Mouse (Mus musculus) testis, adult 2 months (tissue): ENCODE measurements around the gene Rnps1. TPM values are rescaled to one million over a fixed set of nuclear protein-coding genes. Genes with fewer than 3 reads are reported as not detected.

Source experiments
- H3K27ac ChIP-seq: fragments of 200-500 bp; 2 replicates; pipeline ENCODE4 v1.5.1; 2012; ENCODE audit warnings: low read depth, low read length; ENCODE audit not compliant: control insufficient read depth, insufficient read depth
- H3K27me3 ChIP-seq: fragments of 200-500 bp; 2 replicates; pipeline ENCODE4 v1.6.1; 2012; ENCODE audit warnings: mild to moderate bottlenecking, low read length, moderate library complexity; ENCODE audit not compliant: control insufficient read depth, insufficient read depth
- H3K36me3 ChIP-seq: fragments of 200-500 bp; 2 replicates; pipeline ENCODE4 v1.6.1; 2012; ENCODE audit warnings: mild to moderate bottlenecking, low read length; ENCODE audit not compliant: control insufficient read depth, insufficient read depth
- H3K4me1 ChIP-seq: fragments of 200-500 bp; 2 replicates; pipeline ENCODE4 v1.6.1; 2012; ENCODE audit warnings: low read length; ENCODE audit not compliant: control insufficient read depth, insufficient read depth
- H3K4me3 ChIP-seq: fragments of 200-500 bp; 2 replicates; pipeline ENCODE4 v1.5.1; 2012; ENCODE audit warnings: low read depth, mild to moderate bottlenecking, low read length, moderate library complexity, mixed read lengths; ENCODE audit not compliant: control insufficient read depth
- CTCF ChIP-seq: fragments of 200-500 bp; IDR thresholded peaks from 2 replicates; pipeline ENCODE4 v1.5.1; 2012; ENCODE audit warnings: low read depth, mild to moderate bottlenecking, inconsistent platforms, low read length, moderate library complexity; ENCODE audit not compliant: control insufficient read depth, insufficient read depth, insufficient replicate concordance
- POLR2A ChIP-seq: fragments of 200-500 bp; IDR thresholded peaks from 2 replicates; pipeline ENCODE4 v1.6.1; 2012; ENCODE audit warnings: low read depth, mild to moderate bottlenecking, inconsistent platforms, low read length, moderate library complexity; ENCODE audit not compliant: control insufficient read depth
- polyA plus RNA-seq: library from polyadenylated mRNA; depleted of rRNA; stranded (reverse); fragments of >200 nt; gene quantifications from 2 replicates; pipeline ENCODE4 v1.2.3, GENCODE M21; 2012; rRNA removed

Gene Rnps1
- polyA plus RNA-seq = 65.0 and 68.5 TPM in 2 replicates

DNA sequence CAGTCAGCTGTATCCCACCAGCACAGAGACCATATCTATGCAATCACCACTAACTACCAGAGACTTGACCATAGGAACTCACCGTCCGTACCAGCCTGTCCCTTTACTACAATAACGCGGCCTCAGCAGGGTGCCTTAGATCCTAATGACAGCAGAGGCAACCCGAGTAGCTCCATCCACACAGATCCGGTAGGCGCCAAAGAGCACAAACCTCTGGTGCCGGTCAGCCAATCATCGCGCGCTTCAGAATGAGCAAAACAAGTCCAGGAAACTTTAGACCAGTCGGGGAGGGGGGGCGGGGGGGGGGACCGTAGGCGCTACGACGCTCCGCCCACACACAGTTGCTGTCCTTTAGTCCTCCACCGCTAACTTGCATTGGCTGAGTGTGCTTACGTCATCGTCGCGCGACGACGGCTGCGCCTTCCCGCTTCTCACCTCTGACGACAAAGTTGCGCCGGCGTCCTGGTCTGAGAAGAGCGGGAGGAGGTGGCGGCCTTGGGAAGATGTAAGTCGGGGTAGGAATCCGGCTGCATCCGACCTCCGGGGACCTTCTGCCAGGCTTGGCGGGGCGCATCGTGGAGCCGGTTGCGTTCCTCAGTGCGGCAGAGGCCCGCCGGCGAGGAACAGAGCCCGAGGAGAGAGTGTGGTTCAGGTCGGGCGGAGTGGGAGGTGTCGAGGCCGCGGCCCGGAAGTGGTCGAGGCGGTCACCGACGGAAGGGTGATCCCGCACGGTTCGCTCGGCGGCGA lies at the start of gene Rnps1:
Gene Rnps1 (plus strand): TSS at position 336 of the 747 bp plus-strand sequence.
- H3K36me3 ChIP-seq = no peaks in the 10 kb centered on the region
- TF ChIP-seq CTCF (no peak; the same call in 1 of the 2 replicates), POLR2A (peak; percentile 57)
- H3K4me3 ChIP-seq = peak within 1 kb of the TSS; percentile 89
- H3K27ac ChIP-seq = peak within 1 kb of the TSS; percentile 93
- H3K27me3 ChIP-seq = no peaks in the 10 kb centered on the region
- peaks cover 6% of the 10 kb centered on the region for H3K4me1 ChIP-seq

DNA sequence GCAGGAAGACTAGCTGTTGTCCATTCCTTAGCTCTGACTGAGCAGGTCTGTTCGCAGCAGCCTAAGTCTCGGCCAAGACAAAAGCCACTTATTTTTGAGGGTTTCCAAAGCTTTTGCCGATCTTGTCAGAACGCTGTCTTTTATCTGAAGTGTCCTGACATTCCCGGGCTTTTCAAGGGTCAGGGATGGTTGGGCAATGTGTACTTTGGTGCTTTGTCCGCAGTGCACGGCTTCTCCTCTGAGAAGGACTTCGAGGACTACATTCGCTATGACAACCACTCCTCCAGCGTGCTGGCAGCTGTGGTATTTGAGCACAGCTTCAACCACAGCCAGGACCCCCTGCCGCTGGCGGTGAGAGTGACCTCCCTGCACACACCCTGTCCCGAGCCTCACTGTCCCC lies 48.5 kb upstream of the Rnps1 start:
- no peak for TF ChIP-seq CTCF
- no peak for TF ChIP-seq POLR2A
- Histone ChIP-seq H3K27me3 (no peaks in the 10 kb centered on the region), H3K36me3 (no peaks in the 10 kb centered on the region), H3K4me3 (no peak overlapping the region), H3K27ac (no peak overlapping the region), H3K4me1 (no peaks in the 10 kb centered on the region; the same call in 1 of the 2 replicates)

DNA sequence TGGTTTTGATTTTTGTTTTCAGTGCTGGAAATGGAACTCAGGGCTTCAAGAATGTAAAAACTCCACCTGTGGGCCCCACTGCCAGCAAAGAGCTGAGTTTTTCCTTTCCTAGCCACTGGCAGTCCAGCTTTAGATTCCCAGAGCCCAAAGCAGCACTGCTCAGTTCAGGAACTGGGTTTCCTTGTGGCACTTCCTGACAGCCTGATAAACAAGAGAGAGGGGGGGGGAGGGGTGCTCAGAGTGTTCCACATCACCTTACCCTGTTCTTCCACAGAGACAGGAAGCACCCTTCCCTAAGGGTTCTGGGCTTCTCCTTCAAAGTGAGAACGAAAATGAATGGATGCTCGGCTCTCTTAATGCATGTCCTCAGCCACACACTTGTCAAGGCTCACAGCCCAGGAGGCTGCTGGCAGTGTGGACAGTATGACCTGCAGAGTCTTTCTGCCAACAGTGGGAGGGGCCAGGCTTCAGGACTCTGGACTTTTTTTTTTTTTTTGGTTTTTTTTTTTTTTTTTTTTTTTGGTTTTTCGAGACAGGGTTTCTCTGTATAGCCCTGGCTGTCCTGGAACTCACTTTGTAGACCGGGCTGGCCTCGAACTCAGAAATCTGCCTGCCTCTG lies 39.2 kb upstream of the Rnps1 start:
- no peak for TF ChIP-seq POLR2A
- TF ChIP-seq CTCF = no peak
- Histone ChIP-seq H3K27me3 (no peaks in the 10 kb centered on the region), H3K36me3 (no peaks in the 10 kb centered on the region), H3K4me3 (no peak overlapping the region), H3K4me1 (no peaks in the 10 kb centered on the region; the same call in 1 of the 2 replicates), H3K27ac (no peak overlapping the region)

DNA sequence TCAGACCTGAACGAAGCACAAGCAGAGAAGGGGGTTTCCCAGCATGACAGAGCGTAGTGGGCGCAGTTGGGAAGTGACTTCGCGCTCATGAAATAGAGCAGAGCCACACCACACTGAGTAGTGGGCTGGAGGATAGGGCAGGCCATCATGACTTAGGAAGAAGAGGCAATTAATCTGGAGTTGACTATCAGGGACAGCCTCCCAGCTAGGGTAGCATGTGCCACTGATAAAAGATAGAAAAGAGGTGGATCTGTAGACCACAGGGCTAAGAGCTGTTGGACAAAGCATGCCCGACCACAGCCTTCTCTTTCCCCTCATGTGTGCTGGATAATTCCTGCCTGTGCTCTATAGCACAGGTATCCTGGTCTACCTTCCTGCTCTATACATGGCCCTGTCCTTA lies 38.5 kb upstream of the Rnps1 start:
- Histone ChIP-seq H3K27me3 (no peaks in the 10 kb centered on the region), H3K36me3 (no peaks in the 10 kb centered on the region), H3K27ac (no peak overlapping the region), H3K4me3 (no peak overlapping the region), H3K4me1 (no peaks in the 10 kb centered on the region; the same call in 1 of the 2 replicates)
- TF ChIP-seq CTCF = no peak
- no peak for TF ChIP-seq POLR2A

DNA sequence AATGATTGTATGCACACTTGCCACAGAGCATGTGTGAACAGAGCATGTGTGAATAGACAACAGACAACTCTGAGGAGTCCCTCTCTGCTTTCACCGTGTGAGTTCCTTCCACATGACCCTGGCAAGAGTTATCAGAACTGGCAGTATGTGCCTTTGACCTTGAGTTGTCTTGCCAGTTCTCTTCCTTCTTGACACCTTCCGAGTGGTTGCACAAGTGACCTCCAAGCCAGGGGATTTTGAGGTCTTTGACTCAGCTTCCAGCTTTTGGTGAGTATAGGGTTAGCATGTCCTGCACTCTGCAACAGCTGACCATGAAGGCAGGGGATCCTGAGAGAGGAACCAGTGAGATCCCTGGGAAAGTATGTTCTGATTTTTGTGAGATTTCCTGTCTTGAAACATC lies 35.9 kb upstream of the Rnps1 start:
- TF ChIP-seq POLR2A (no peak), CTCF (no peak)
- Histone ChIP-seq H3K27me3 (no peaks in the 10 kb centered on the region), H3K4me3 (no peak overlapping the region), H3K36me3 (no peaks in the 10 kb centered on the region), H3K27ac (no peak overlapping the region), H3K4me1 (no peaks in the 10 kb centered on the region; the same call in 1 of the 2 replicates)

DNA sequence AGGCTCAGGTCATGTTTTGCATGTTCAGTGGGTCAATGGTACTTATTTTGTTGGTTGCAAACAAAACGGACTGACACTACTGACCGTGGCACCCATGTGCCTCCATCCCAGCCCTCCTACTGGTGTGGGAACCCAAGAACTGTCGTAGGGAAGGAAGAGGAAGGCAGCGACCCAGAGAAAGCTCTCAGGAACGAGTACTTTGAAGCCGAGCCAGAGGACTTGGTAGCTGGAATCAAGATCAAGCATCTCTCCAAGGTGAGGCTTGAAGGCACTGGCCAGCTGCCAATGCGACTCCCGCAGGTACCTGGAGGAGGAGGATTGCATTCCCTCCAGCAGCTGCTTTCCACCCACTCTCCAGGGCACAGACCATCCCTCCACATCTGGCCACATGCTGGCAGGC lies 30.6 kb upstream of the Rnps1 start:
- Histone ChIP-seq H3K4me1 (no peaks in the 10 kb centered on the region), H3K27ac (no peak overlapping the region), H3K4me3 (no peak overlapping the region), H3K27me3 (no peaks in the 10 kb centered on the region), H3K36me3 (no peaks in the 10 kb centered on the region)
- no peak for TF ChIP-seq CTCF
- no peak for TF ChIP-seq POLR2A

DNA sequence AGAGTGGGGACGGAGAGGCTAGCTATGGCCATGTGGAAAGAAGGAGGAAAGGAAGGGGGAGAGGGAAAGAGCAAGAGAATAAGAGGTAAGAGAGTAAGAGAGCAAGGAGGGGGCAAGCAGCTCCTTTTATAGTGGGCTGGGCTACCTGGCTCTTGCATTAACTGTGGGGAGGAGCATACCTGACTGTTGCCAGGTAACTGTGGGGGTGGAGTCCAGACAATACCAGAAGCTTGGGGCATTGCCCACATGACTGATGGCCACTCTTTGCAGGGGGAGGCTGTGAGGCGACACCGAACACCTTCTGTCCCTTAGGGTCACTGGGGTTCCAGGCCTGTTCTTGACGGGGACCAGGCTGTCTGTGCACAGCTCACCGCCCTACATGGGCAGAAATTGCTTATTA lies 25.7 kb upstream of the Rnps1 start:
- no peaks in the 10 kb centered on the region for H3K36me3 ChIP-seq
- H3K4me3 ChIP-seq = no peak overlapping the region
- H3K27me3 ChIP-seq = no peaks in the 10 kb centered on the region
- TF ChIP-seq CTCF (no peak), POLR2A (no peak)
- H3K27ac ChIP-seq = no peak overlapping the region
- no peaks in the 10 kb centered on the region for H3K4me1 ChIP-seq
